Mouse (Mus musculus): Measurements from ENCODE around the gene Aff1.

GRCm38 (mm10) chr5:103761754-103762153, 69.6 kb downstream of the Aff1 start:
- TF ChIP-seq GATA1 (IDR thresholded peaks at IDR 0.05; ENCODE audit: low read length) (no peak), TAL1 (IDR thresholded peaks at IDR 0.05; ENCODE audit: low read length) (no peak)
